24 mouse cellular contexts compared by ENCODE assay signal in genomic region chr12:110819367-110819766, GRCm38 (mm10).
"Had no signal": no experiment of that assay in that cellular context is flagged by ENCODE, and none has a peak within 500 bp of the region (broad histone marks: within the 10 kb centered on the region; RNA-seq: fewer than 3 reads in every experiment).

No protein-coding gene starts in this region.

- H3K27me3 ChIP-seq: heart, embryonic 12.5 days; hindbrain, embryonic 12.5 days; intestine, embryonic 15.5 days; limb, embryonic 12.5 days had no signal

- H3K4me2 ChIP-seq: heart, embryonic 12.5 days; hindbrain, embryonic 12.5 days; hindbrain, embryonic 14.5 days; intestine, embryonic 15.5 days; limb, embryonic 12.5 days had no signal

- H3K36me3 ChIP-seq: heart, embryonic 10.5 days; heart, embryonic 12.5 days; hindbrain, embryonic 12.5 days; intestine, embryonic 15.5 days; limb, embryonic 10.5 days; limb, embryonic 12.5 days had no signal

- ATAC-seq: forebrain, postnatal 0 days; hindbrain, embryonic 16.5 days; inflammation-experienced regulatory T-cells, adult 6 months; intestine, embryonic 15.5 days; intestine, postnatal 0 days had no signal

- H3K27ac ChIP-seq: gastrocnemius, adult 2 months; heart, embryonic 10.5 days; hindbrain, embryonic 10.5 days; hindbrain, embryonic 12.5 days; hindbrain, embryonic 14.5 days; intestine, embryonic 15.5 days; layer of hippocampus, adult 2 months; left cerebral cortex, adult 2 months; limb, embryonic 10.5 days; limb, embryonic 12.5 days had no signal

- H3K4me1 ChIP-seq: heart, embryonic 10.5 days; heart, embryonic 12.5 days; hindbrain, embryonic 10.5 days; hindbrain, embryonic 12.5 days; intestine, embryonic 15.5 days; limb, embryonic 10.5 days; limb, embryonic 12.5 days had no signal

- H3K9ac ChIP-seq: forebrain, postnatal 0 days; heart, embryonic 12.5 days; hindbrain, embryonic 12.5 days; hindbrain, embryonic 14.5 days; intestine, embryonic 15.5 days; limb, embryonic 12.5 days had no signal

- H3K9me3 ChIP-seq: heart, embryonic 10.5 days; heart, embryonic 12.5 days; hindbrain, embryonic 10.5 days; hindbrain, embryonic 12.5 days; intestine, embryonic 15.5 days; limb, embryonic 10.5 days; limb, embryonic 12.5 days had no signal

- DNase-seq: forebrain, postnatal 0 days; gastrocnemius, adult 2 months; gastrocnemius, postnatal 10 days; gastrocnemius, postnatal 25 days; heart, adult 18-20 months; heart, postnatal 10 days; heart, postnatal 4 days; kidney, adult 18-20 months; kidney, adult 8-10 months; kidney, postnatal 10 days; kidney, postnatal 4 days had no signal

- H3K4me3 ChIP-seq: gastrocnemius, adult 2 months; heart, embryonic 10.5 days; heart, embryonic 12.5 days; hindbrain, embryonic 10.5 days; hindbrain, embryonic 12.5 days; intestine, embryonic 15.5 days; layer of hippocampus, adult 2 months; left cerebral cortex, adult 2 months; limb, embryonic 10.5 days; limb, embryonic 12.5 days had no signal
